Mouse (Mus musculus) midbrain, embryonic 15.5 days (tissue): ENCODE data around the gene Pcid2. TPM values are rescaled to one million over a fixed set of nuclear protein-coding genes. Genes with fewer than 3 reads are reported as not detected.
"Not testable (repeated sequence)": the region's sequence is repeated elsewhere in the genome, so short reads cannot be mapped to it uniquely, and the experiment has no call there.

Experiments used
- ATAC-seq: fragments of 200-750 bp; cut with Nextera tagmentation; replicated peaks from 2 replicates; pipeline ENCODE4 v1.8.0; 2017; ENCODE audit warnings: moderate TSS enrichment
- H3K27ac ChIP-seq: fragments of 300-500 bp; sonication (generic); 2 replicates; pipeline ENCODE4 v1.5.1; 2015; ENCODE audit warnings: mild to moderate bottlenecking, inconsistent platforms
- H3K27me3 ChIP-seq: fragments of 300-500 bp; sonication (generic); replicated peaks from 2 replicates; pipeline ENCODE4 v1.6.1; 2015; ENCODE audit warnings: inconsistent platforms
- H3K36me3 ChIP-seq: fragments of 300-500 bp; sonication (generic); replicated peaks from 2 replicates; pipeline ENCODE4 v1.6.1; 2015; ENCODE audit warnings: inconsistent platforms
- H3K4me1 ChIP-seq: fragments of 300-500 bp; sonication (generic); 2 replicates; pipeline ENCODE4 v1.6.1; 2015; ENCODE audit warnings: inconsistent platforms
- H3K4me2 ChIP-seq: fragments of 300-500 bp; sonication (generic); 2 replicates; pipeline ENCODE4 v1.6.1; 2015; ENCODE audit warnings: inconsistent platforms, mild to moderate bottlenecking, moderate library complexity
- H3K4me3 ChIP-seq: fragments of 300-500 bp; sonication (generic); 2 replicates; pipeline ENCODE4 v1.5.1; 2015; ENCODE audit warnings: mild to moderate bottlenecking, inconsistent platforms
- H3K9ac ChIP-seq: fragments of 300-500 bp; sonication (generic); 2 replicates; pipeline ENCODE4 v1.6.1; 2015; ENCODE audit warnings: mild to moderate bottlenecking, inconsistent platforms
- H3K9me3 ChIP-seq: fragments of 300-500 bp; sonication (generic); 2 replicates; pipeline ENCODE4 v1.6.1; 2016; ENCODE audit warnings: inconsistent platforms
- WGBS: fragments of 180-500 bp; shearing (Covaris S2); methylation state at CpG from one replicate; pipeline ENCODE4 v1.1.7; 2015; ENCODE audit warnings: mixed read lengths; 5-methylcytosine and 5-hydroxymethylcytosine counted together
- polyA plus RNA-seq: library from polyadenylated mRNA; unstranded; fragments of >200 nt; fragmentation: Nextera tagmentation; extraction: Ambion mirVana; gene quantifications from 2 replicates; pipeline ENCODE4 v1.2.1, GENCODE M21; 2015

Pcid2 gene
- polyA plus RNA-seq, 1 experiment from 2014 or later: 42.1 TPM

DNA sequence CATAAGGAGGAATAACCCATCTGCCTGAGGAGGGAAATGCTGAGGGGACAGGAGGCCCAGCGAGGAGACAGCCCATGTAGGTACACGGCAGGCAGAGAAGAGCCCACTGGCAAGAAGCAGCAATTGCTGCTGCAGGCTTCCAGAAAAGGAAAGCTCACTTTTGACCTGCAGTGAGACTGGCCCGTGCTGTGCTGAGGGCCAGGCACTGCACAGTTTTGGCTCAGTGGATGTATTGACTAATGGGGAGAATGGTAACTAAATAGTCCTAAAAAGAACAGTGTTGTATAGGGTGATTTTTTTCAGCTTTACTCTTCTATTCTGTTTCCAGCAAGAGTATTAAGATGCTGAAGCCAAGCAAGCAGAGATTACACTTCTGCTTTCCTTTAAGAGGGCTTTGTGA, 13.3 kb upstream of the Pcid2 start:
- H3K36me3 ChIP-seq: peaks cover 7% of the 10 kb centered on the region; the same call in 1 of the 2 replicates
- H3K4me3 ChIP-seq: no peak overlapping the region
- no peaks in the 10 kb centered on the region for H3K27me3 ChIP-seq
- WGBS: 89% methylated on average over 3 of the region's 3 CpGs
- H3K27ac ChIP-seq: no peak overlapping the region
- H3K4me1 ChIP-seq: no peaks in the 10 kb centered on the region
- H3K9ac ChIP-seq: no peak overlapping the region
- H3K4me2 ChIP-seq: no peak overlapping the region
- H3K9me3 ChIP-seq: no peaks in the 10 kb centered on the region
- ATAC-seq: no peak

DNA sequence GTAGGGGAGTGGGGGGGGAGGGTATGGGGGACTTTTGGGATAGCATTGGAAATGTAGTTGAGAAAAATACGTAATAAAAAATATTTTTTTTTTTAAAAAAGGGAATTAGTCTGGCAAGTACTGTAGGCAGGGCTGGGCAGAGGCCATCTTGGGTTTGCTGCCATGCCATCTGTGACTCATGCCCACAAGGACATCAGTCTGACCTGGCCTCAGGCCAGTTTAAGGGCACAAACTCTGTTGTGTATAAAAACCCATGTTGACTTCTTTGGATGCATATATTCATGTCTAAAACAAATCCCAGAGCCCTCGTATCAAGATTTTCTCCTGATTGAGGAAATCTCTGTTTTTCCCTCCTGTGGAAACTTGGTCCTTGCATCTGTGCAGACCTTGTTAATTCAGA, 11.8 kb upstream of the Pcid2 start:
- Histone ChIP-seq H3K4me3 (no peak overlapping the region), H3K4me1 (no peaks in the 10 kb centered on the region), H3K36me3 (peaks cover 9% of the 10 kb centered on the region; the same call in 1 of the 2 replicates), H3K9me3 (no peaks in the 10 kb centered on the region), H3K27me3 (no peaks in the 10 kb centered on the region), H3K9ac (no peak overlapping the region), H3K27ac (no peak overlapping the region), H3K4me2 (no peak overlapping the region)
- no peak for ATAC-seq
- WGBS: 92% methylated on average over 2 of the region's 2 CpGs

DNA sequence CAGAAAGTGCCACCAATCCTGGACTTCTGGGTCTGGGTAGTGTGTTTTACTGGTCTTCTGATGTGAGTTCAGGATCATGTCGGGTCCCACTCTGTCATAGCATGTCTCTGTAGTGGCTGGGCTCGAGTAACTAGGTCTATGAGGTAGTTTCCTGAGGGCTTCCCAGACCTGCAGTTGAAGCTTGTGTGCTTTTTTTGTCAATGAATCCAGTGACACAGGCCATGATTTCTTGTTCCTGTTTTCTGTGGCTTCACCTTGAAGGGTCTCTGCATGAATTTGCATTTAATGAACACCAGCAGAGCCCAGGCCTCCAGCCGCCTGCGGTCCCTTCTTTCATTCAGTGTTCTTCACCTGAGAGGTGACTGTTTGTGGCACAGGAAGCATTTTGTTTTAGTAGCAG, 8.0 kb upstream of the Pcid2 start:
- 0 out of 2 replicates have a peak, but pooled peaks cover 6% of the 10 kb centered on the region for H3K4me1 ChIP-seq
- H3K27me3 ChIP-seq: no peaks in the 10 kb centered on the region
- no peak overlapping the region for H3K9ac ChIP-seq
- H3K27ac ChIP-seq: no peak overlapping the region
- H3K36me3 ChIP-seq: peaks cover 9% of the 10 kb centered on the region; the same call in 1 of the 2 replicates
- H3K9me3 ChIP-seq: no peaks in the 10 kb centered on the region
- 97% methylated on average over 4 of the region's 4 CpGs for WGBS
- ATAC-seq: no peak
- H3K4me3 ChIP-seq: no peak overlapping the region
- no peak overlapping the region for H3K4me2 ChIP-seq

- Histone ChIP-seq H3K4me1 (0 out of 2 replicates have a peak, but pooled peaks cover 13% of the 10 kb centered on the region), H3K9me3 (no peaks in the 10 kb centered on the region), H3K9ac (no peak overlapping the region), H3K4me3 (no peak overlapping the region), H3K4me2 (no peak overlapping the region), H3K27me3 (no peaks in the 10 kb centered on the region), H3K36me3 (0 out of 2 replicates have a peak, but pooled peaks cover 6% of the 10 kb centered on the region), H3K27ac (no peak overlapping the region)
- WGBS: 91% methylated on average over 11 of the region's 11 CpGs
- ATAC-seq: no peak
Measured at GRCm38 (mm10) chr8:13111917-13112316, 6.7 kb upstream of the Pcid2 start.

DNA sequence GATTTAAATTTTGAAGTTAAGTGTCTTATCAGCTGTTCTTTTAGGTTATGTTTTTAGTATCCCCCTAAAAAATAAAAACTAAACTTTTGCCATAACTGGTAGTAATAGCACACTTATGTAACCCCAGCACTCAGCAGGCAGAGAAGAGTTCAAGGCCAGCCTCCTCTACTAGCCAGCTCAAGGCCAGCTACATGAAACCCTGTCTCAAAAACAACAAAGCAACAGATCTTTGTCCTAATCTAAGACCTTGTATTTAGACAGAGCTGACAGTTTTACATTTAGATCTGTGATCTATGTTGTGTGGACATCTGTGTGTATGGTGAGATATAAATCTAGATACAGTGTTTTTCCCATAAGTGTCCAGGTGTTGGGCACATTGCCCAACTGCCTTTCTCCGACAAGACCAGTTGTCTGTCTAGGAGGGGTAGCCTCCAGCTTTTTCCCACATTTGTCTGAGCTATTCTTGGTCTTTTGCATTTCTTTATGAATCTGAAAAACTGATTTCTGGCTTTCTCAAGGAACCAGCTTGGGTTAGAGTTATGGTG, 4.2 kb upstream of the Pcid2 start:
- no peaks in the 10 kb centered on the region for H3K27me3 ChIP-seq
- no peak overlapping the region for H3K4me2 ChIP-seq
- 0 out of 2 replicates have a peak, but pooled peaks cover 6% of the 10 kb centered on the region for H3K36me3 ChIP-seq
- no peak overlapping the region for H3K4me3 ChIP-seq
- peaks cover 21% of the 10 kb centered on the region for H3K4me1 ChIP-seq
- no peak overlapping the region for H3K9ac ChIP-seq
- H3K9me3 ChIP-seq: no peaks in the 10 kb centered on the region
- no peak overlapping the region for H3K27ac ChIP-seq
- WGBS: 87% methylated on average over 1 of the region's 1 CpGs
- ATAC-seq: no peak

- Histone ChIP-seq H3K27me3 (no peaks in the 10 kb centered on the region), H3K4me2 (no peak overlapping the region), H3K27ac (no peak overlapping the region), H3K36me3 (0 out of 2 replicates have a peak, but pooled peaks cover 6% of the 10 kb centered on the region), H3K9me3 (no peaks in the 10 kb centered on the region), H3K4me1 (peaks cover 25% of the 10 kb centered on the region), H3K9ac (no peak overlapping the region), H3K4me3 (no peak overlapping the region)
- ATAC-seq: no peak
- WGBS: 94% methylated on average over 8 of the region's 8 CpGs
Measured at GRCm38 (mm10) chr8:13108967-13109366, 3.7 kb upstream of the Pcid2 start.

DNA sequence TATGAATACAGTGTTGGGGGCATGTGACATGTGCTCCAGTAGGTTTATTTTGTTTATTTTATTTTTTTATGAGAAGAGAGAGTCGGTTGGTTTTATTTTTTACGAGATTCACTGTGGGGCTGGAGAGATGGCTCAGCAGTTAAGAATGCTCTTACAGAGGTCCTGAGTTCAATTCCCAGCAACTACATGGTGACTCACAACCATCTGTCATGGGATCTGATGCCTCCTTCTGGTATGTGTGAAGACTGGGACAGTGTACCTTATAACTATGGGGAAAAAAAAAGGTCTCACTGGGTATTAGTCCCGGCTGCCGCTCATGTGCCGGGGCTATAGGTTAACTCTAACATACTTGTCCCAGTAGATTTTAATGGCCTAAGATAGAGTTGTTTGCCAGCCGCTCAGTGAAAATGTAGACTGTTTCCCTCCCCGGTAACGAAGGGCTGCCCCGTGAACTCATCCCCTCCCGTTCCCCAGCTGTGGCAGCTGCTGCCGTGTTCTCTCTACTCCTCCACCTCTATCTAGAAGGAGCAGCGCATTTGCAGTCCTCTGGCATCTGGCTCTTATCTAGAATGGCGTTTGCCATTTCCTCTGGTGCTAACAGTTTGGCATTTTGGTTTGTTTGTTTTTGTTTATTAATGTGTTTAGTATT, 2.9 kb upstream of the Pcid2 start:
- WGBS: 90% methylated on average over 13 of the region's 13 CpGs
- Histone ChIP-seq H3K4me3 (no peak overlapping the region), H3K27ac (no peak overlapping the region), H3K27me3 (no peaks in the 10 kb centered on the region), H3K9ac (no peak overlapping the region), H3K9me3 (no peaks in the 10 kb centered on the region), H3K36me3 (no peaks in the 10 kb centered on the region), H3K4me2 (no peak overlapping the region), H3K4me1 (peaks cover 32% of the 10 kb centered on the region)
- no peak for ATAC-seq

GRCm38 (mm10) chr8:13105908-13106551, 771 bp upstream of the Pcid2 start:
- no peaks in the 10 kb centered on the region for H3K36me3 ChIP-seq
- peak overlapping the region; percentile 96 for H3K27ac ChIP-seq
- H3K9ac ChIP-seq: peak overlapping the region; percentile 90
- H3K4me3 ChIP-seq: peak overlapping the region; percentile 85
- peak; percentile 51 for ATAC-seq
- H3K27me3 ChIP-seq: no peaks in the 10 kb centered on the region
- WGBS: under 1% methylated on average over 48 of the region's 63 CpGs
- H3K4me2 ChIP-seq: peak overlapping the region; percentile 98
- H3K4me1 ChIP-seq: peaks cover 32% of the 10 kb centered on the region
- H3K9me3 ChIP-seq: no peaks in the 10 kb centered on the region

DNA sequence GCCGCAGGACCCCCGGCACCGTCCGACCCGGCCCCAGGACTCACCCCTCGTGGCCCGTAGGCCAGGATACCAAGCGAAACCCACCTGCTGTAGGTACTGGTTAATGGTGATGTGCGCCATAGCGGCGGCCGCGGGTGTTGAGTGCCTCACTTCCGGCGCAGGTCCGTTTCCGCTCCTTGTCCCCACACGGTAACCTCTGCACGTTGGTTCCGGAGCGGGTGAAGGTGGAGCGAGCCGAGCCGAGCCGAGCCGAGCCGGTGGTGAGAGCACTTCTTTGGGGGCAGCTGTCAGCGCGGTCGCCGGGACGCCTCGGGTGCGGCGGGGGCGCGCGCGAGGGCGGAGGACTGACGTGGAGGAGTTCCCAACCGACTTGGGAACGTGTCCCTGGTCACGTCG, 570 bp downstream of the Pcid2 start:
- Histone ChIP-seq H3K9me3 (no peaks in the 10 kb centered on the region), H3K4me3 (peak overlapping the region; percentile 85), H3K36me3 (no peaks in the 10 kb centered on the region; the same call in 1 of the 2 replicates), H3K27ac (peak overlapping the region; percentile 96), H3K4me1 (peaks cover 32% of the 10 kb centered on the region), H3K9ac (peak overlapping the region; percentile 78), H3K4me2 (peak overlapping the region; percentile 98), H3K27me3 (no peaks in the 10 kb centered on the region)
- peak; percentile 90 for ATAC-seq
- WGBS: under 1% methylated on average over 45 of the region's 45 CpGs

DNA sequence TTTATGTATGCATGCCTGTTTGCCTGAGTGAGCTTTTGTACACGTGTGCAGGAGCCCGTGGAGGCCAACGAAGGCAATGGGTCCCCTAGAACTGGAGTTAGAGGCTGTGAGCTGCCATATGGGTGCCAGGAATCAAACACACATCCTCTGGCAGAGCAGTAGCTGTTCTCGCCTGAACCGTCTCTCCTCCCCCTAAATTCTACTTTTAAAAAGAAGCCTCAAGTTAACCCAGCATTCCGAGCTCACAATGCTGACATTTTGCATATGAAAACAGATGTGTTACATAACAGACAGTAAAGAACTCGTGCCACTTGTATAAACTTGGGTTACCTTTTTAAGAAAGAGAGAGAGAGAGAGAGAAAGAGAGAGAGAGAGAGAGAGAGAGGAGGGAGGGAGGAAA, 27.7 kb downstream of the Pcid2 start:
- 87% methylated on average over 7 of the region's 7 CpGs for WGBS
- H3K9me3 ChIP-seq: no peaks in the 10 kb centered on the region
- H3K36me3 ChIP-seq: peaks cover 62% of the 10 kb centered on the region
- H3K4me3 ChIP-seq: no peak overlapping the region
- H3K9ac ChIP-seq: no peak overlapping the region
- no peak overlapping the region for H3K27ac ChIP-seq
- no peaks in the 10 kb centered on the region for H3K4me1 ChIP-seq
- no peak for ATAC-seq
- H3K27me3 ChIP-seq: no peaks in the 10 kb centered on the region
- no peak overlapping the region for H3K4me2 ChIP-seq

DNA sequence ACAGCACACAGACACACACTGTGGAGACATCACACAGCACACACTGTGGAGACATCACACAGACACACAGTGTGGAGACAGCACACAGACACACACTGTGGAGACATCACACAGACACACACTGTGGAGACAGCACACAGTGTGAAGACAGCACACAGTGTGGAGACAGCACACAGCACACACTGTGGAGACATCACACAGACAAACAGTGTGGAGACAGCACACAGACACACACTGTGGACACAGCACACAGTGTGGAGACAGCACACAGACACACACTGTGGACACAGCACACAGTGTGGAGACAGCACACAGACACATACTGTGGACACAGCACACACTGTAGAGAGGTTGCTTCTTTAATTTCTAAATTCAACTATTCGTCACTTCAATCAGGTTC, 29.7 kb downstream of the Pcid2 start:
- H3K27me3 ChIP-seq, H3K9me3 ChIP-seq, H3K4me2 ChIP-seq, H3K4me1 ChIP-seq, H3K9ac ChIP-seq, ATAC-seq, H3K4me3 ChIP-seq, H3K27ac ChIP-seq: not testable (repeated sequence)
- 94% methylated on average over 1 of the region's 1 CpGs for WGBS
- peaks cover 53% of the 10 kb centered on the region for H3K36me3 ChIP-seq

DNA sequence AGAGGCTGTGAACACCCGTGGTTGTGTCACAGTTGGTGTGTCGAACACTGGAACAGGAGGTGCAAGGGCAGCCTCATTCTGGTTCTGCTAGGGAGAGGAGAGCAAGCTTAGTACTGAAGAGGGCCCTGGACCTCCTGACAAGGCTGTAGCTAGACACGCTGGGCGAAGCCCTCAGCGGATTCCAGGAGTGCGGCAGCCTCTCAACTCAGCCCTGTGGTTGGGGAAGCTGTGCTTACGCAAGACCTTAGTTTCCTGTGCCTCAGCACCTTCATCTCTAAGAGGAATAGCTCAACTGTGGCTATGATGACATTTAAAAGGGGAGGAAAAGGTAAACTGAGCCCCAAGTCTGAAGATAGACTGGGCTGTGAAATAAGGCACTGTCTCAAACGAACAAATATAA, 30.2 kb downstream of the Pcid2 start:
- H3K9ac ChIP-seq: no peak overlapping the region
- ATAC-seq: no peak
- H3K27me3 ChIP-seq: no peaks in the 10 kb centered on the region
- 94% methylated on average over 8 of the region's 8 CpGs for WGBS
- no peak overlapping the region for H3K27ac ChIP-seq
- no peak overlapping the region for H3K4me3 ChIP-seq
- peaks cover 48% of the 10 kb centered on the region for H3K36me3 ChIP-seq
- no peaks in the 10 kb centered on the region for H3K4me1 ChIP-seq
- H3K9me3 ChIP-seq: no peaks in the 10 kb centered on the region
- H3K4me2 ChIP-seq: no peak overlapping the region
